Mouse (Mus musculus): Measurements from ENCODE around the gene Folr1.

The Folr1 gene

DNA sequence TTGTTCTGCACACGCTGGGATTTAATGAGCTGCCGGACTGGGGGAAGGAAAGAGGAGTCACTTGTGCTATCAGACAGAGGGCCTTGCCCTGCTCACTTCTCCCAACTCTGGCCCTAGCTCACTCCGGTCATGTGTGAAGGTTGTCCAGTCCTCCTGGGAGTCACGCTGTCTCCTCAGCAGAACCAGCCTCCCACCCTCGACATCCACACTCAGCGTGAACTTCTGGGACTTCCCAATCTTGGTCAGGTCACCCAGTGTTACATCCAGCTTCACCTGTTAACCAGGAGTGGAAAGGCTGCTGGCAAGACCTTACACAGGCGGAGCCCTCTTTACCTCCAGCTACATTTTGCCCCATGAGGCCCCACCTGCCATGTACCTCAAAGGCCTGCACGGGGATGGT lies 39.2 kb downstream of the Folr1 start:
- DNase-seq: no peak

DNA sequence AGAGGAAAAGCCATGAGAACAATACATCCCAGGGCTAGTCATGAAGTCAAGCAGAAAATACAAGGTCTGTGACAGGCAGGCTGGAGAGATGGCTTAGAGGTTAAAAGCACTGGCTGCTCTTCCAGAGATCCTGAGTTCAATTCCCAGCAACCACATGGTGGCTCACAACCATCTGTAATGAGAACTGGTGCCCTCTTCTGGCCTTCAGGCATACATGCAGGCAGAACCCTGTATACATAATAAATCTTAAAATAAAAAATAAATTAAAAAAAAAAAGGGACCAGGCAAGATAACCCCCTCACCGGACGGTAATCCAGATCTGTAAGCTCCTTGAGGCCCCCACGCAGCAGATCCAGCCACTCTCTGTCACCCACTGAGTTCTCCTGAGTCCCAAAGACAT lies 40.2 kb downstream of the Folr1 start:
- no peak for DNase-seq

DNA sequence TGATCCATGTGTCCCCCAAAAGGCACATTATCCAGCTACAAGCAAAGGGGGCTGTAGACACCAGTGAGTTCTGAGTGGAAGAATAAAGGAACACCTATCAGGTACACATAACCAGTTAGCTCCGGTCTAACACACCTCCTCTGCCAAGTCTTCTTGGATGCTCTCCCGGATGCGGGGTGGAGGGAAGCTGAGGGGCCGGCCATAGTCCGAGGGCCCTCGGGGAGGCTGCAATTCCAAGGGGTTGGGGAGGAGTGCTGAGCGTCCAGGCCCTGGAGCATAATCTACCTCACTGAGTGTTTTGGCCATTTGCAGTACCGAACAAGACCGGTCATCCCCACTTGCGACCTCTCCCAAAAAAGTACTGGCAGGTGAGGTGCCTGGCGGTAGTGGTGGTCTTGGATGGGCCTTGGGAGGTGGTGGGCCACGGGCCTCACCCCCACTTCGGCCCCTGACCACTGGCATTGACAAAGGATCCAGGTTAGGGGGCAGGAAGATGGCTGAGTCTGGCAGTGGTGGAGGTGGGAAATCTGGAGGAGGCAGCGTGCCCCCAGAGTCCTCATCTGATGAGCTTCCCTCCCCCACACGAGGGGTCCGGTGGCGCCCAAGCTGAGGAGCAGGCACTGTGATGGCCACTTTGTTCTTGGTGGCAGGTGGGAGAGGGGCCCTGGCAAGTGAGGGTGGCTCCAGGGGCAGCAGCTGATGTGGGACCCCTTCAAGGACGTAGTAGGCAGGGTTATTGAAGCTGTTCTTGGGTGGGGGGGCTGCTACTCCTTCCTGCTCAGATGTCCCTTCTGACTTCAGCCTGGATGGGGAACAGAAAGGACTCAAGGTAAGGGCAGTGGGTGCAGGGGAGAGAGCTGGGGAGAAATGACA lies 46.6 kb downstream of the Folr1 start:
- no peak for DNase-seq

- peak; percentile 24 for DNase-seq
Measured at GRCm38 (mm10) chr7:101822836-101823757, 47.5 kb downstream of the Folr1 start.

- DNase-seq: peak; percentile 26
Measured at GRCm38 (mm10) chr7:101821571-101822501, 48.8 kb downstream of the Folr1 start.

- DNase-seq: peak; percentile 41
Measured at GRCm38 (mm10) chr7:101820295-101821030, 50.1 kb downstream of the Folr1 start.

DNA sequence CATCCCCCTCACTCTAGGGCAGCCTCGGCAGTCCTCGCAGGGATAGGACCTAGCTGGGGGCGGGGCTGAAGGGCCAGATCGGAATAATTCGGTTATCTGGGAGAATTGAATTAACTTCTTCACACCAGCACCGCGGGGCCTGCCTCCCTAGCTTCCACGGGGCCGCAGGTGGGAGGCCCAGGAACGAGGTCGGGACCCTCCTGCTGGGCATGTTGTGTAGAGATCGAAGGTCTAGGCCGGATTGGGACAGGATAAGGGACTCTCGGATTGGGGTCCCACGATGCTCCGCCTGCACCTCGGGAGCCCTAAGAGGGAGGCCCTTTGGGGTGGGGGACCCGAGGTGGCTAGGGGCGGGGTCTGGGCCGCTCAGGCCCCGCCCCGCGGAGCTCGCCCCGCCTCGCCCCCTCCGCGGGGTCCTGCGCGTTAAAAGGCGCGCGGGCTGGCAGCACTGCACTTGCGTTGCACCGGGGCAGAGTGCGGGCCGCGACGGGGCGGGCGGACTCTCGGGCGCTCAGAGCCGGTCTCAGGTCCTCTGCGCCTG lies 52.7 kb downstream of the Folr1 start, which contains the start of gene Phox2a:
TSS of gene Phox2a (plus strand) at position 453 of the 541 bp plus-strand sequence.
- DNase-seq: no peak
